Mouse (Mus musculus) liver, embryonic 11.5 days (tissue): ENCODE data around the gene Cldn20. TPM values are rescaled to one million over a fixed set of nuclear protein-coding genes. Genes with fewer than 3 reads are reported as not detected.
A peak's percentile ranks its signal among the peaks of the same experiment; 100 is the strongest.

Experiments used
- ATAC-seq: fragments of 200-750 bp; cut with Nextera tagmentation; replicated peaks from 2 replicates; pipeline ENCODE4 v1.8.0; 2017; ENCODE audit warnings: moderate number of reproducible peaks, mild to moderate bottlenecking, moderate TSS enrichment, moderate library complexity; ENCODE audit not compliant: low FRiP score
- DNase-seq: peaks from one replicate; pipeline ENCODE4 v3.0.0-alpha.2; 2017; ENCODE audit warnings: low spot score
- H3K27ac ChIP-seq: fragments of 300-500 bp; sonication (generic); 2 replicates; pipeline ENCODE4 v1.5.1; 2014; ENCODE audit warnings: mild to moderate bottlenecking, low read depth, low read length, control low read depth
- H3K27me3 ChIP-seq: fragments of 300-500 bp; sonication (generic); replicated peaks from 2 replicates; pipeline ENCODE4 v1.6.1; 2014; ENCODE audit warnings: low read length, mixed read lengths; ENCODE audit not compliant: control insufficient read depth, insufficient read depth
- H3K36me3 ChIP-seq: fragments of 300-500 bp; sonication (generic); 2 replicates; pipeline ENCODE4 v1.6.1; 2014; ENCODE audit warnings: mild to moderate bottlenecking, low read length, moderate library complexity, mixed read lengths; ENCODE audit not compliant: control insufficient read depth, insufficient read depth
- H3K4me1 ChIP-seq: fragments of 300-500 bp; sonication (generic); replicated peaks from 2 replicates; pipeline ENCODE4 v1.6.1; 2014; ENCODE audit warnings: low read length, mixed read lengths; ENCODE audit not compliant: control insufficient read depth, insufficient read depth
- H3K4me2 ChIP-seq: fragments of 300-500 bp; sonication (generic); 2 replicates; pipeline ENCODE4 v1.6.1; 2014; ENCODE audit warnings: mild to moderate bottlenecking, control low read depth, moderate library complexity
- H3K4me3 ChIP-seq: fragments of 300-500 bp; sonication (generic); 2 replicates; pipeline ENCODE4 v1.5.1; 2014; ENCODE audit warnings: low read depth, low read length, control low read depth
- H3K9ac ChIP-seq: fragments of 300-500 bp; sonication (generic); 2 replicates; pipeline ENCODE4 v1.6.1; 2014; ENCODE audit warnings: low read depth, low read length, control low read depth
- H3K9me3 ChIP-seq: fragments of 300-500 bp; sonication (generic); 2 replicates; pipeline ENCODE4 v1.6.1; 2016; ENCODE audit warnings: low read length, inconsistent platforms, mixed read lengths; ENCODE audit not compliant: control insufficient read depth
- WGBS: fragments of 180-500 bp; shearing (Covaris S2); extraction: QIAGEN DNeasy Blood & Tissue Kit; methylation state at CpG from one replicate; pipeline ENCODE4 v1.1.7; 2014; 5-methylcytosine and 5-hydroxymethylcytosine counted together
- polyA plus RNA-seq: library from polyadenylated mRNA; unstranded; fragments of >200 nt; fragmentation: Nextera tagmentation; extraction: Ambion mirVana; gene quantifications from 2 replicates; pipeline ENCODE4 v1.2.1, GENCODE M21; 2014

Gene Cldn20
- polyA plus RNA-seq, 1 experiment from 2014 or later = not detected

- Histone ChIP-seq H3K9ac (no peak overlapping the region), H3K27me3 (no peaks in the 10 kb centered on the region), H3K4me2 (no peak overlapping the region), H3K4me3 (no peak overlapping the region), H3K4me1 (no peaks in the 10 kb centered on the region), H3K9me3 (no peaks in the 10 kb centered on the region), H3K36me3 (no peaks in the 10 kb centered on the region), H3K27ac (no peak overlapping the region)
- 11% methylated on average over 1 of the region's 1 CpGs for WGBS
- DNase-seq = no peak
- ATAC-seq = peak; percentile 54
Observed at GRCm38 (mm10) chr17:3509841-3510240, 22.5 kb upstream of the Cldn20 start.

- no peaks in the 10 kb centered on the region for H3K9me3 ChIP-seq
- 79% methylated on average over 5 of the region's 5 CpGs for WGBS
- H3K4me1 ChIP-seq = no peaks in the 10 kb centered on the region
- no peak overlapping the region for H3K4me3 ChIP-seq
- H3K36me3 ChIP-seq = no peaks in the 10 kb centered on the region
- no peak for DNase-seq
- H3K27me3 ChIP-seq = no peaks in the 10 kb centered on the region
- H3K9ac ChIP-seq = no peak overlapping the region
- H3K27ac ChIP-seq = no peak overlapping the region
- no peak for ATAC-seq
- no peak overlapping the region for H3K4me2 ChIP-seq
Observed at GRCm38 (mm10) chr17:3514316-3514715, 18.0 kb upstream of the Cldn20 start.

DNA sequence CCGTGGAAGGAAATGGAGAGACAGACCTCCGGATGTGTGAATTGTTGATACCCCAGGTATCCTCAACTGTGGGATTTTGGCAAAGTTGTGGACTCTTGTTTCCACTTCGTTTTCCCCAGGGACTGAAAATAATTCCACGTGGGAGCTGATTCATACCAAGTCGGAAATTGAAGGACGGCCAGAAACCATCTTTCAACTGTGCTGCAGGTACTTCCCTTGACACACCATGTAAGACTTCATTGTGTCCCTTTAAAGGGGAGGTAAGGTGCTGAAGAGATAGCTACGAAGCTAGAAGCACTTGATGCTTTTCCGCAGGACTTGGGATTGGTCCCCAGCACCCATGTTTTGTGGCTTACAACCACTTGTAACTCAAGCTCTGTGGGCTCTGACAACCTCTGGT lies 16.5 kb upstream of the Cldn20 start:
- H3K4me2 ChIP-seq = no peak overlapping the region
- H3K9me3 ChIP-seq = no peaks in the 10 kb centered on the region
- no peak overlapping the region for H3K9ac ChIP-seq
- ATAC-seq (no peak), DNase-seq (no peak)
- no peak overlapping the region for H3K27ac ChIP-seq
- no peaks in the 10 kb centered on the region for H3K36me3 ChIP-seq
- H3K27me3 ChIP-seq = no peaks in the 10 kb centered on the region
- no peaks in the 10 kb centered on the region for H3K4me1 ChIP-seq
- H3K4me3 ChIP-seq = no peak overlapping the region
- 91% methylated on average over 8 of the region's 8 CpGs for WGBS

GRCm38 (mm10) chr17:3516406-3516805 lies 15.9 kb upstream of the Cldn20 start:
- 83% methylated on average over 9 of the region's 9 CpGs for WGBS
- Histone ChIP-seq H3K36me3 (no peaks in the 10 kb centered on the region), H3K4me3 (no peak overlapping the region)

DNA sequence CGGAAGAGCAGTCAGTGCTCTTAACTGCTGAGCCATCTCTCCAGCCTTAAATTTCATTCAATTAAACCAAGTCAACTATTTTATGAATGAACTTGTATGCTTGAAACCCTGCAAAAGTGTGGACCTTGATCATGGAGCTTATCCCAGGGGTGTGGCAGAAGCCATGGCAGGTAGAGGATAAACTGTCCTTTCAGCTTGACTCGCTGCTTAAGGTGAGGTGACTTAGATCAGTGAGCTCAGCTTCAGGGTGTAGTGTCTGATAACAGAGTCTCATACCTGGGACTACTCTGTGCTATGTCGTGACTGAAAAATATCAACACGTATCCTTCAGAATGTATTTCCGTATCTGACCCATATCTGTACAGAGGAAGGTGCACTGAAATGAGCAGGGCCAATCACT lies 12.0 kb upstream of the Cldn20 start:
- Histone ChIP-seq H3K27ac (no peak overlapping the region), H3K9ac (no peak overlapping the region), H3K4me2 (no peak overlapping the region), H3K27me3 (no peaks in the 10 kb centered on the region), H3K9me3 (no peaks in the 10 kb centered on the region), H3K36me3 (no peaks in the 10 kb centered on the region), H3K4me3 (no peak overlapping the region), H3K4me1 (no peaks in the 10 kb centered on the region)
- 82% methylated on average over 5 of the region's 5 CpGs for WGBS
- DNase-seq (no peak), ATAC-seq (no peak)

More at GRCm38 (mm10) chr17:3516406-3516805, 15.9 kb upstream of the Cldn20 start:
- Histone ChIP-seq H3K4me1 (no peaks in the 10 kb centered on the region), H3K9ac (no peak overlapping the region), H3K9me3 (no peaks in the 10 kb centered on the region), H3K27me3 (no peaks in the 10 kb centered on the region), H3K27ac (no peak overlapping the region), H3K4me2 (no peak overlapping the region)
- DNase-seq = no peak
- no peak for ATAC-seq

DNA sequence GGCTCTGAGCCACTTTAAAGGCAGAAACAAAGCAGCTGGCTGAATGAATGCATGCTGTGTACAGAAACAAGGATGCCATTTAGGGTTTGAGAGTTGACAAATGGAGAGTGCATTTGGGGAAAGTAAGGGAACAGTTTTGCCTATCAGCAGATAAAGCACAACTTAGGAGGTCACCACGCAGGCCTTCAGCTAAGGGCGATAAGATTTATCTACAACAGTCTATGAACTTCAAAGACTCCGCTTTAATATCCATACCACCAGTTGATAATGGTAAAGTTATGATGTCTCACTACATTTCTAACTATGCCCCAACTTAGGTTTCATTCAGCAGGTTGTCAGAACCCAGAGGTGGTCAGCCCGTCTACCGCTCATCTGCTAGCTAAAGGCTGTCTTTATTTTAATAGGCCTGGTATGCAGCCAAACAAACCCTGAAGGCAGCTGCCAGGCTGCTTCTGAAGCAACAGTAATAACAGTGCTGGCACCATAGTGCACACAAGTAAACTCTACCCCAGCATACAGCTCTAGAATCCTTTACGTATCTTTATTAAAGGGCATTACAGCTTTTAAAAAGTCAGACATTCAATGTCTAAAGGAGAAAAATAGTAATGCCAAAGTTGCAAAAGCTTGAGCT lies 4.4 kb upstream of the Cldn20 start:
- Histone ChIP-seq H3K27ac (no peak overlapping the region), H3K4me1 (peaks cover 2% of the 10 kb centered on the region; the same call in 1 of the 2 replicates), H3K4me3 (no peak overlapping the region), H3K9me3 (no peaks in the 10 kb centered on the region), H3K27me3 (no peaks in the 10 kb centered on the region), H3K4me2 (no peak overlapping the region), H3K9ac (no peak overlapping the region), H3K36me3 (no peaks in the 10 kb centered on the region; the same call in 1 of the 2 replicates)
- DNase-seq (no peak), ATAC-seq (peak; percentile 78)
- WGBS = 72% methylated on average over 6 of the region's 6 CpGs

GRCm38 (mm10) chr17:3529523-3529922 lies 2.8 kb upstream of the Cldn20 start:
- Histone ChIP-seq H3K36me3 (no peaks in the 10 kb centered on the region; the same call in 1 of the 2 replicates), H3K9me3 (no peaks in the 10 kb centered on the region), H3K27me3 (no peaks in the 10 kb centered on the region), H3K27ac (no peak overlapping the region), H3K9ac (no peak overlapping the region), H3K4me3 (no peak overlapping the region), H3K4me1 (peaks cover 2% of the 10 kb centered on the region; the same call in 1 of the 2 replicates), H3K4me2 (no peak overlapping the region)
- DNase-seq (no peak), ATAC-seq (peak; percentile 68)
- WGBS = 44% methylated on average over 3 of the region's 3 CpGs

DNA sequence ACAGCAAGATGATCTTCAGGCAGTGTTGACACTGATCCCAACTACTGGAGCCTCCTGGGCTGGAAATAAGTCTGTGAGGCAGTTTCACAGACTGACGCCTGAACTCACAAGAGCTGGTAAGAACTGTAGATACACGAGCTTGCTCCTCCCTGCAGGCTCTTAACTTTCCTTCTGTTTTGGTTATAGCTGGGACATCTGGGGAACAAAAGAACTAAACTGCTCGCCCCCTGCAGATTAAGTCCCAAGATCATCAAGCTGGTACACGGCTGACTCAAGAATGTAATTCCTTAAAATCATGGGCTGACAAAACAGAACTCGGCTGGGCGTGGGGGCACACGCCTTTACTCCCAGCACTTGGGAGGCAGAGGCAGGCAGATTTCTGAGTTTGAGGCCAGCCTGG lies 1.8 kb upstream of the Cldn20 start:
- H3K4me3 ChIP-seq = no peak overlapping the region
- DNase-seq (no peak), ATAC-seq (no peak)
- no peaks in the 10 kb centered on the region for H3K27me3 ChIP-seq
- H3K4me1 ChIP-seq = peaks cover 2% of the 10 kb centered on the region; the same call in 1 of the 2 replicates
- H3K36me3 ChIP-seq = no peaks in the 10 kb centered on the region; the same call in 1 of the 2 replicates
- no peak overlapping the region for H3K27ac ChIP-seq
- no peaks in the 10 kb centered on the region for H3K9me3 ChIP-seq
- 85% methylated on average over 7 of the region's 7 CpGs for WGBS
- H3K4me2 ChIP-seq = no peak overlapping the region
- H3K9ac ChIP-seq = no peak overlapping the region

DNA sequence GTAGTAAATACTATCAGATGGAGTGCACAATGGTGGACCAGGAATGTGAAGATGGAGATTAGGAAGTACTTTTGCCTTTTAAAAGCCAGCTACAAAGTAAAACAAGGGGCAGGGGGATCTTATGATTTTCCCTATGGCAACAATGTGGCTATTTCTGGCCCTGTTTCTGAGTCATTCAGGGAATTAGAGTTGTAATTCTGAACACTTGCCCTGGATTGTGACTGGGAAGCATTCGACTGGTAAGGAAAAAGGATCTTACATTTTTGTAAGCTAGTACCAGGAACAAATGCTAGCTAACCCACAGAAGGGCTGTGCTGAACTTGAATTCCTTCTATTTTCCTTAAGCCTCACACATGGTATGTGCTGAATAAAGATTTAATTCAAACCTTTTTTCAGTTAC lies 713 bp upstream of the Cldn20 start:
- Histone ChIP-seq H3K9ac (no peak overlapping the region), H3K4me3 (no peak overlapping the region), H3K27ac (no peak overlapping the region), H3K4me2 (no peak overlapping the region), H3K4me1 (peaks cover 2% of the 10 kb centered on the region; the same call in 1 of the 2 replicates), H3K27me3 (no peaks in the 10 kb centered on the region), H3K36me3 (no peaks in the 10 kb centered on the region), H3K9me3 (no peaks in the 10 kb centered on the region)
- no peak for DNase-seq
- ATAC-seq = no peak
- 70% methylated on average over 1 of the region's 1 CpGs for WGBS
